Mouse (Mus musculus): ENCODE results near the gene Spo11.

DNA sequence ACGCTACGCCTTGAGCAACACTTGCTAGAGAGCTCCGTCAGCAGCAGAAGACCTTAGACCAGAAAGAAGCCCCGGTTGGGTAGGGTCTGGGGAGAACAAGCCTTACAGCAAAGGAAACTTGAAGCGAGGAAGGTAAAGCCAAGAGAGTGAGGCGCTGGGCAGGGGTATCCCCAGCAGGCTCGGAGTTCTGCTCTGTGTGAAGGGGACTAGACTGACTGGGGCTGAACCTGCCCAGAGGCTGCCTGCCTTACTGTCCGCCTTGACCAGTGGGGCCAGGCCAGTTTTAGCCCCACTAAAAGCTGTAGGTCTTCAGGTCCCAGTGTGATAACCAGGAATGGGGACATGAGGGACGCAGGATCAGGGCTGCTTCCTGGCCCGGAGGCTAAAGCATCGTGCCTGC lies 42.9 kb downstream of the Spo11 start, which contains the start of gene Rbm38:
- TF ChIP-seq ZNF384 (IDR thresholded peaks at IDR 0.05; ENCODE audit: low read depth, low read length) (no peak), MAFK (IDR thresholded peaks at IDR 0.05; ENCODE audit: insufficient read depth, low read depth, low read length) (no peak), ZC3H11A (IDR thresholded peaks at IDR 0.05; ENCODE audit: borderline replicate concordance, low read depth, low read length) (no peak), HCFC1 (IDR thresholded peaks at IDR 0.05; ENCODE audit: borderline replicate concordance, insufficient read depth, low read length) (no peak), CHD2 (IDR thresholded peaks at IDR 0.05; ENCODE audit: low read depth, low read length) (no peak)
